17 mouse cellular contexts compared by ENCODE assay signal in the genomic region with DNA sequence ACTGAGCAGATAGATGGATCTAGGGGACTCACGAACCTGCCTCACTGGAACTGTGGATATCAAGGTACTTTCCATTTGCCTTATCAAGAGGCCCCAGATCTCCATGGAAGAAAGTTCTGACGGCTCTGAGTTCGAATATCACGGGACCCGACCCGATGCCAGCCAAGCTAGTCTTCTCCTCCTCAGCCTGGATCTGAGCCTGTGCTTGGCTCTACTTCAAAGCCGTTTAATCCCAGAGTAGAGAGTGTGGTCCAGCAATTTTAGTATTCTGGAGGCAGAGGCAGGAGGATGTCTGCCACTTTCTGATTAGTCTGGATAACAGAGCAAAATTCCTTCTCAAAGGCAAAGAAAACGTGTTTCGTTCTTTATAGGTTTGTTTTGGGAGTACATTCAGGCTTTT.
"Had no signal": no experiment of that assay in that cellular context is flagged by ENCODE, and none has a peak within 500 bp of the region (broad histone marks: within the 10 kb centered on the region; RNA-seq: fewer than 3 reads in every experiment).

No protein-coding gene starts in this region.

- DNase-seq: cerebellum, adult 2 months; cerebellum, adult 8-10 months; cerebellum, adult 9-10 months; cerebellum, adult 9-11 months; cerebellum, postnatal 14 days; cerebellum, postnatal 25 days; cerebellum, postnatal 36 days; embryo, embryonic 11 days; forebrain, postnatal 0 days; gastrocnemius, adult 2 months; gastrocnemius, postnatal 10 days; gastrocnemius, postnatal 14 days; gastrocnemius, postnatal 25 days; gastrocnemius, postnatal 36 days; heart, adult 11 months; heart, adult 18-20 months; heart, adult 2 months had no signal
